Mouse (Mus musculus): ENCODE data around the gene Gm49368.

DNA sequence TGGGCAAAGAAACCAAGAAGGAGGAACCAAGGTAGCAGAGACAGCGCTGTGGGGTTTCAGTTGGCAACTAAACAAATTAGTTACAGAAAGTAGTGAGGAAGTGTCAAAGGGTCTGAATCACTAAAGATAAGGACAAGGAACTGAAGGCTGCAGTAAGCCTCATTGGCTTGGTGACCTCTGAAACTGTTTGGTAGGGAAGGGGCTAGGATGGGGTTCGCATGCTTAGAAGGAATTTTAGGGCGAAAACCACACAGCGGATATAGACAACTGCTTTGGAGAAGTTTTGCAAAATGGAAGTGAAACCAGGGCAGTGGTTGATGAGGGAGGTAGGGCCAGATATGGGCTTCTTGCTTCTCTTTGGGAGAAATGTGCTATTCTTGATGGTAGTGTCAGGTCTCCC is 13.7 kb upstream of the Gm49368 start:
- no peak for TF ChIP-seq CTCF (conservative IDR thresholded peaks at IDR 0.05; ENCODE audit: low read length)
- no peak for TF ChIP-seq NANOG (IDR thresholded peaks at IDR 0.05; ENCODE audit: borderline replicate concordance, low read length)
- TF ChIP-seq POU5F1 (IDR thresholded peaks at IDR 0.05; ENCODE audit: borderline replicate concordance, low read length): no peak
